Mouse (Mus musculus): ENCODE measurements at regions not wholly inside any gene's neighbourhood (a gene's known extent, or its start where the extent isn't known, plus 50 kb on each side); places are given as distances from the start of the nearest gene placed in this dataset.

DNA sequence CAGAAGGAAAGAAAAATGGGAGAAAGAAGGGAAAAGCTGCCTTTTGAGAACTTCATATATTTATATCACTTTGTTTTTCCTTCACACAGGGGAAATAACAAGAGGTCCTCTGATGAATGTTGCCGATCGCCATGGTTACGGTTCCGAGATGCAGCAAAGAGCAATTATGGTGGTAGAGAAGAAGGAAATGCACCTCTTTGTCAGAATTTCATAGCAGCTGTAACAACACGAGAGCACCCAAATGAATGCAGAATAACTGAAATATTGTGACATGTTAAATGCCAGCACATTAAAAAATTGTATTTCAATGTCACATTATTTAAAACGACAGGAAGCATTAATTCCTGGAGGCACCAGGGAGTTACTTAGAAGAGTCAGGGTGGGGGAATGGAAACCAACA is 279.4 kb downstream of the Mctp2 start:
- H3K9ac ChIP-seq (replicated peaks) = no peak overlapping the region
- no peaks in the 10 kb centered on the region for H3K27me3 ChIP-seq (ENCODE audit: control insufficient read depth, insufficient read depth, low read length)
- WGBS (ENCODE audit: insufficient replicate concordance) = 76% methylated on average over 6 of the region's 6 CpGs
- no peak overlapping the region for H3K4me2 ChIP-seq (ENCODE audit: low read depth)
- ATAC-seq (ENCODE audit: insufficient read depth) = no peak
- H3K4me3 ChIP-seq (ENCODE audit: insufficient read depth in 1 of 2, low read depth in 2 of 2, low read length in 2 of 2) = no peak overlapping the region
- no peaks in the 10 kb centered on the region for H3K36me3 ChIP-seq (replicated peaks; ENCODE audit: control insufficient read depth, insufficient read depth, low read depth)
- TF ChIP-seq CTCF (IDR thresholded peaks at IDR 0.05; ENCODE audit: low read depth) (no peak), EP300 (IDR thresholded peaks at IDR 0.05; ENCODE audit: low read depth) (no peak)
- H3K4me1 ChIP-seq (replicated peaks; ENCODE audit: control insufficient read depth in 2 of 2, insufficient read depth in 2 of 2, low read length in 1 of 2) = no peaks in the 10 kb centered on the region
- H3K27ac ChIP-seq = no peak overlapping the region
- no peaks in the 10 kb centered on the region for H3K9me3 ChIP-seq (ENCODE audit: control insufficient read depth, low read length)
- DNase-seq (ENCODE audit: low read depth in 3 of 3, low spot score in 3 of 3) = no peak

DNA sequence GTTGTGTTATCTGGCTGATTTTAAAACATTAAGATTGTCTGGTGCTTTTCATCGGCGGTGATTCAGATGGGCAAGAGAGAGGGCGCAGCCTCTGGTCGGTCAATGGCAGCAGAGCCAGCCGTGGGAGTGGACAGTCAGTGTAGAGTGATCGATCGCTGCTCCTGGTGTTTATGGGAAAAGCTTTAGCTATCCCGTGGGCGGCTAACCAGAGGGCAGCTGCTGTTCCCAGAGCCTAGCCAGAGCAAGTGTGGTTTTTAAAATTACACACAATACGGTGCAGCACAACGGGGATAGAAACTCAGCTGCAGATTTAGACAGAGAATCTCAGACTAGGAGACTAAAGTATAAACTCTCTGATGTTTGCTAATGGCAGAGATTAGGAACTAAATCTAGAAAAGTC is 297.3 kb downstream of the Mctp2 start:
- no peaks in the 10 kb centered on the region for H3K4me1 ChIP-seq (replicated peaks; ENCODE audit: control insufficient read depth in 2 of 2, insufficient read depth in 2 of 2, low read length in 1 of 2)
- no peaks in the 10 kb centered on the region for H3K27me3 ChIP-seq (ENCODE audit: control insufficient read depth, insufficient read depth, low read length)
- 69% methylated on average over 11 of the region's 11 CpGs for WGBS (ENCODE audit: insufficient replicate concordance)
- DNase-seq (ENCODE audit: low read depth in 3 of 3, low spot score in 3 of 3) (no peak), ATAC-seq (ENCODE audit: insufficient read depth) (no peak)
- H3K27ac ChIP-seq = no peak overlapping the region
- no peak for TF ChIP-seq EP300 (IDR thresholded peaks at IDR 0.05; ENCODE audit: low read depth)
- no peak for TF ChIP-seq CTCF (IDR thresholded peaks at IDR 0.05; ENCODE audit: low read depth)
- no peak overlapping the region for H3K4me2 ChIP-seq (ENCODE audit: low read depth)
- H3K4me3 ChIP-seq (ENCODE audit: insufficient read depth in 1 of 2, low read depth in 2 of 2, low read length in 2 of 2) = no peak overlapping the region
- no peaks in the 10 kb centered on the region for H3K36me3 ChIP-seq (replicated peaks; ENCODE audit: control insufficient read depth, insufficient read depth, low read depth)
- no peak overlapping the region for H3K9ac ChIP-seq (replicated peaks)
- no peaks in the 10 kb centered on the region for H3K9me3 ChIP-seq (ENCODE audit: control insufficient read depth, low read length)

DNA sequence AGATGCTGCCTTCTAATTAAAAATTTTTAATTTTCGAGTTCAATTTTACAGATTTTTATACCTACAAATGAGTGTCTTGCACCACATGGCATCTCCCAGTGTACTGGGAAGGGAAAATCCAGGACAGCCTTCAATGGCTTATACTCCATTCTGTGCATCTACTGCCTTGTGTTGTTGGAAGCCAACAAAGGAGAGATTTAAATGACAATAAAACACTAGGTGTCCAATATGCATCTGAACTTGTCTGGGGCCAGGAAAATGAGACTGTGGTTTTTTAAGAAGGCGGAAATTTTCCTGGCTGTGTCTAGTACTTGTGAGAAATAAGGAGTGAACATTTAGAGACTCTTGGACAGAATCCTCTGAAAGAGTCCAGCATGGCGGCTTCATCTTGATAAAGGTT is 302.1 kb downstream of the Mctp2 start:
- Histone ChIP-seq H3K4me1 (replicated peaks; ENCODE audit: control insufficient read depth in 2 of 2, insufficient read depth in 2 of 2, low read length in 1 of 2) (no peaks in the 10 kb centered on the region), H3K4me2 (ENCODE audit: low read depth) (no peak overlapping the region), H3K27me3 (ENCODE audit: control insufficient read depth, insufficient read depth, low read length) (no peaks in the 10 kb centered on the region), H3K36me3 (replicated peaks; ENCODE audit: control insufficient read depth, insufficient read depth, low read depth) (no peaks in the 10 kb centered on the region), H3K27ac (no peak overlapping the region), H3K9me3 (ENCODE audit: control insufficient read depth, low read length) (no peaks in the 10 kb centered on the region), H3K9ac (replicated peaks) (no peak overlapping the region), H3K4me3 (ENCODE audit: insufficient read depth in 1 of 2, low read depth in 2 of 2, low read length in 2 of 2) (no peak overlapping the region)
- WGBS (ENCODE audit: insufficient replicate concordance) = 43% methylated on average over 3 of the region's 3 CpGs
- ATAC-seq (ENCODE audit: insufficient read depth) (no peak), DNase-seq (ENCODE audit: low read depth in 3 of 3, low spot score in 3 of 3) (no peak)
- TF ChIP-seq EP300 (IDR thresholded peaks at IDR 0.05; ENCODE audit: low read depth) (no peak), CTCF (IDR thresholded peaks at IDR 0.05; ENCODE audit: low read depth) (no peak)

DNA sequence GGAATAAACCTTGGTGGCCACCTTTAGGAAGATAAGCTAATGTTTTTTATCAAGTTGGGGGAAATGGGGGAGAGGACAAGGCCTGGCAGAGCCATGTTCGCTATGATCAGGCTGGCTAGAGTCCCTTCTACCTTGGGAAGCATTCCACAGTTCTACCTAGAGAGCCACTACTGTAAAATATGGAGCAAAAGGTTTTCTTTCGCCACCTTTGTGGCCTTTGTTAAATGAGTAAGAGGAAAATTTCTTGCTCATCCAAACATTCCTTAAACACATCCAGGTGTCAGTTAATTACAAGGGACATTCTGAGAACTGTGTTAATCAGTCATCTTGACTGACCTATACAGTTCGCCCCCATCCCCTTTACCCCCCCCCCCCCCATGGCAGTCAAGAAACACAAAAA is 313.9 kb downstream of the Mctp2 start:
- H3K9me3 ChIP-seq (ENCODE audit: control insufficient read depth, low read length) = no peaks in the 10 kb centered on the region
- no peaks in the 10 kb centered on the region for H3K4me1 ChIP-seq (replicated peaks; ENCODE audit: control insufficient read depth in 2 of 2, insufficient read depth in 2 of 2, low read length in 1 of 2)
- H3K9ac ChIP-seq (replicated peaks) = no peak overlapping the region
- WGBS (ENCODE audit: insufficient replicate concordance) = 46% methylated on average over 3 of the region's 3 CpGs
- no peaks in the 10 kb centered on the region for H3K36me3 ChIP-seq (replicated peaks; ENCODE audit: control insufficient read depth, insufficient read depth, low read depth)
- H3K4me3 ChIP-seq (ENCODE audit: insufficient read depth in 1 of 2, low read depth in 2 of 2, low read length in 2 of 2) = no peak overlapping the region
- no peaks in the 10 kb centered on the region for H3K27me3 ChIP-seq (ENCODE audit: control insufficient read depth, insufficient read depth, low read length)
- ATAC-seq (ENCODE audit: insufficient read depth) (no peak), DNase-seq (ENCODE audit: low read depth in 3 of 3, low spot score in 3 of 3) (no peak)
- TF ChIP-seq CTCF (IDR thresholded peaks at IDR 0.05; ENCODE audit: low read depth) (no peak), EP300 (IDR thresholded peaks at IDR 0.05; ENCODE audit: low read depth) (no peak)
- H3K27ac ChIP-seq = no peak overlapping the region
- H3K4me2 ChIP-seq (ENCODE audit: low read depth) = no peak overlapping the region

DNA sequence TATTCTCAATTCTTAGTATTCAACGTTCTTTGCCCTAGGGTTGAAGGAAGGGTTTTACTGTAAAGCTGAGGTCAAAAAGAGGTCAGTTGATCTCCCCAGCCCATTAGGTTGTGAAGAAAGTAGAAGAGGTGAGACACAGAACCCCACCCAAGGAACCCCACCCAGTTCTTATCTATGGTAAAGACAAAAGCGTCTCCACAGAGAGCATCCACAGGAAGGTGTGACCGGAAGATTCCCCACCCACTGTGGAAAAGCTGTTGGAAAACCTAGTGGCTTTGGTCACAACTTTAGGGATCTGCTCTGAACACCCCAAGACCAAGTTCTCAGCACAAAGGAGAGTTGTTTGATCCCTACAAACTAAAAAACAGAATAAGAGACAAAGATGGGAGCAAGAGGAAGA is 314.6 kb downstream of the Mctp2 start:
- H3K36me3 ChIP-seq (replicated peaks; ENCODE audit: control insufficient read depth, insufficient read depth, low read depth) = no peaks in the 10 kb centered on the region
- no peak for TF ChIP-seq EP300 (IDR thresholded peaks at IDR 0.05; ENCODE audit: low read depth)
- TF ChIP-seq CTCF (IDR thresholded peaks at IDR 0.05; ENCODE audit: low read depth) = no peak
- no peak overlapping the region for H3K4me3 ChIP-seq (ENCODE audit: insufficient read depth in 1 of 2, low read depth in 2 of 2, low read length in 2 of 2)
- H3K4me1 ChIP-seq (replicated peaks; ENCODE audit: control insufficient read depth in 2 of 2, insufficient read depth in 2 of 2, low read length in 1 of 2) = no peaks in the 10 kb centered on the region
- no peak overlapping the region for H3K9ac ChIP-seq (replicated peaks)
- H3K4me2 ChIP-seq (ENCODE audit: low read depth) = no peak overlapping the region
- no peaks in the 10 kb centered on the region for H3K27me3 ChIP-seq (ENCODE audit: control insufficient read depth, insufficient read depth, low read length)
- no peak for ATAC-seq (ENCODE audit: insufficient read depth)
- no peak for DNase-seq (ENCODE audit: low read depth in 3 of 3, low spot score in 3 of 3)
- no peaks in the 10 kb centered on the region for H3K9me3 ChIP-seq (ENCODE audit: control insufficient read depth, low read length)
- H3K27ac ChIP-seq = no peak overlapping the region
- WGBS (ENCODE audit: insufficient replicate concordance) = 49% methylated on average over 3 of the region's 3 CpGs
